Mouse (Mus musculus): ENCODE results near the gene Ggact. TPM values are rescaled to one million over a fixed set of nuclear protein-coding genes. Genes with fewer than 3 reads are reported as not detected.

Gene Ggact
- total RNA-seq, 2 experiments from 2014 or later, result 28.8 to 32.1 TPM

- no peak for DNase-seq (ENCODE audit: low spot score in 2 of 2)
- intact Hi-C loops (cut with DNase I), result no loop called here
These were observed 11.8 kb downstream of the Ggact start for GRCm38 (mm10) chr14:122901715-122902114.

DNA sequence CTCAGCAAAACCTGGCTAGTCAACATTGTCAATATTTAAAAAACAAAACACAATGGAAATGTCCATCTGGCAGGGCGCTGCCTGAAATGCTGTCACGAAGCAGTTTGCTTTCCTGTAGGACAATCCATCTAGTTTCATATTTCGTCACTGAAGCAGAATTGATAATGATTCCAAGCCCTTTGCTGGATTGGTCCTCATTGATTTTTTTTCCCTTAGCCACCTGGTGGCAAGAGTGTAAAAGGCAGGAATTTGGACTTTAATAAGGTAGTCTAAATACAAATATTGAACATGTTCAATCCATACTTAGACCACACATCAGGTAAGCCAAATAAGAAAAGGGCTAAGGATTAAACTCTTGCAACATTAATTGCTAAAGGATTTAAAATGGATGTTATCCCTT, 12.4 kb downstream of the Ggact start:
- intact Hi-C loops (cut with DNase I), result no loop called here

DNA sequence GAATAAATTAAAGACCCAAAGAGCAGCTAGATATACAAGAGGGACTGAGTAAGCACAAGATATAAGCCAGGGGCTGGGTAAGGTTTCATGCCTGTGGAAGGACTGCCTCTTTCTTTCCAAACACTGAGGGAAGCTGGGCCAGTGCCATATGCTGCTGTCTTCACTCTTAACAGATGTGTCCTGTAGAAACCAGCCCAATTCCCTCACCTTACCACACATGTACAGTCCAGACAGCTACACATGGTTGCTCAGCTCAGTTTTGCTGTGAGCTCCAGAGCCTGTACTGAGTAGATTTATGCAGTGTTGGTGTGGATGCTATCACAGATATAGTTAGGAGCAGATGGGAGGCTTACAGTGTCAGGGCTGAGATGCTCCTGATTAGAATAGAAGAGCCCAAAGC, 12.9 kb downstream of the Ggact start:
- intact Hi-C loops (cut with DNase I), result no loop called here
- DNase-seq (ENCODE audit: low spot score in 2 of 2), result no peak

More for the DNA sequence above, 12.4 kb downstream of the Ggact start:
- no peak for DNase-seq (ENCODE audit: low spot score in 2 of 2)

DNA sequence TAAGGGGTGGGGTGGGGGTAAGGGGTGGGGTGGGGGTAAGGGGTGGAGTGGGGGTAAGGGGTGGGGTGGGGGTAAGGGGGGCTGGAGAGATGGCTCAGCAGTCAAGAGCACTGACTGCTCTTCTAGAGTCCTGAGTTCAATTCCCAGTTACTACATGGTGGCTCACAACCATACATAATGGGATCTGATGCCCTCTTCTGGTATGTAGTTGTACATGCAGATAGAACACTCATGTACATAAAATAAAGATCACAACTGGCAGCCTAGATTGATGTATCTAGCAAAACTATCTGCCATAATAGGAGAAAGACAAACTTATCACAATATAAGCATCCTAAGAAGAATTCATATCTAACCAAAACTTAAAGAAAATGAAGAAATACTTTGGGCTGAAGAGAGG, 15.0 kb downstream of the Ggact start:
- DNase-seq (ENCODE audit: low spot score in 2 of 2), result no peak
- intact Hi-C loops (cut with DNase I), result no loop called here

DNA sequence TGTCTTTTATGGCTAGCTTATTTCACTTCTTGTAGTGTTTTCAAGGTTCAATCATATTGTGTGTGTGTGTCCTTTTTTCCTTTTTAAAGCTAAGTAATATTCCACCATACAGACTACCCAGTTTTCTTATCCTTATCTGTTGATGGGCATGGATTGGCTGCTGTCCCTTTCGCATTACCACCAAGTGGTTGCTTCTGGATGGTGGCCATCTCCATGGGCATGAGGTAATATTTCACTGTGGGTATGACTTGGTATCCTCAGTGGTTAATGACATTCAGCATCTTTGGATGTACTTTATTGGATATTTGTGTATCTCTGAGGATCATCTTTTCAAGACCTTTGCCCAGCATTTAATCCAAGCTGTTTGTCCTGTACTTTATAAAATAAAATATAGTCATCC, 17.5 kb downstream of the Ggact start:
- intact Hi-C loops (cut with DNase I), result no loop called here
- DNase-seq (ENCODE audit: low spot score in 2 of 2), result no peak

DNA sequence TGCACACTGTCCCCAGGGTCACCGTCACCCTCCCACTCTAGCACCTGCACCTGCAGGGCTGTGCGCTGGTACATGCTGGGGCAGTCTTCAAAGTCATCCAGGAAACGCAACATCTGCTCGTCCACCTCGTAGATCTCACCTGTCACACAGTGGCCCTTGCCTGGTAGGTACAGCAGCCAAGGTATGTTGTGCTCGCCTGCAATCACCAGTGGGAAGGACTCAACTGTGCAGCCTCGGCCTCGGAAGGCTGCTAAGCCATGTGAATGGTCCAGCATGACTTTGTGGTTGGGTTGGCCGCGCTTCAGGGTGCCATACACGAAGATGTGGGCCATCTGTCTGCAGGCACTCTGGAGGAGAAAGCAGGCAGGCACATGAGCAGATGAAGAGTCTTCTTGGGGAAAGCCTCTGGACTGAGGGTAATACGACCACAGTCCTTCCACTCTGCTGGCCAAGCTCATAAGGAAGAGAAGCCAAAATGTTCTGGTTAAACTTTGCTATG, 22.0 kb downstream of the Ggact start:
- DNase-seq (ENCODE audit: low spot score in 2 of 2), result no peak
- intact Hi-C loops (cut with DNase I), result no loop called here

DNA sequence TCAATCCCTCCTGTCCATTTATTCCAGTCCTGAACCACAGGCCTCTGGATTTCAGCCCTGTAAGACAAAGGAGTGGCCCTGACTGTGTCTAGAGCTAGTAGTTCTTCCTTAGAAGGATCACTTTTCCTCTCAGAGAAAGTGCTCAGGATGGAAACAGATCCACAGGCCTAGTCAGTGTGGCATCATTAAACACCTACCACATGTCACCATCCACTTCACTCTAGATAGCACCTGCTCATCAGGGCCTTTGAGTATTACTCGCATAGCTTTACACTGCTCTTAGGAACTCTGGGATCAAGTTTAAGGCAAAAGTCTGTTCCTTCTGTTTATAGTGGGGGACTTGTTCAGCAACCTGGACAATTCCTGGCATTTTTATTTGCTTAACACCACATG, 25.1 kb downstream of the Ggact start:
- no peak for DNase-seq (ENCODE audit: low spot score in 2 of 2)

GRCm38 (mm10) chr14:122887702-122888479, 25.7 kb downstream of the Ggact start:
- DNase-seq (ENCODE audit: low spot score in 2 of 2), result no peak
- intact Hi-C loops (cut with DNase I), result no loop called here

More for the DNA sequence above, 25.1 kb downstream of the Ggact start:
- intact Hi-C loops (cut with DNase I), result no loop called here

GRCm38 (mm10) chr14:122887278-122887677, 26.3 kb downstream of the Ggact start:
- DNase-seq (ENCODE audit: low spot score in 2 of 2), result no peak
- intact Hi-C loops (cut with DNase I), result no loop called here

- DNase-seq (ENCODE audit: low spot score in 2 of 2), result peak in 1 of 2 experiments; percentile 53
- intact Hi-C loops (cut with DNase I), result no loop called here
These were observed 27.7 kb downstream of the Ggact start for GRCm38 (mm10) chr14:122885893-122886292.

DNA sequence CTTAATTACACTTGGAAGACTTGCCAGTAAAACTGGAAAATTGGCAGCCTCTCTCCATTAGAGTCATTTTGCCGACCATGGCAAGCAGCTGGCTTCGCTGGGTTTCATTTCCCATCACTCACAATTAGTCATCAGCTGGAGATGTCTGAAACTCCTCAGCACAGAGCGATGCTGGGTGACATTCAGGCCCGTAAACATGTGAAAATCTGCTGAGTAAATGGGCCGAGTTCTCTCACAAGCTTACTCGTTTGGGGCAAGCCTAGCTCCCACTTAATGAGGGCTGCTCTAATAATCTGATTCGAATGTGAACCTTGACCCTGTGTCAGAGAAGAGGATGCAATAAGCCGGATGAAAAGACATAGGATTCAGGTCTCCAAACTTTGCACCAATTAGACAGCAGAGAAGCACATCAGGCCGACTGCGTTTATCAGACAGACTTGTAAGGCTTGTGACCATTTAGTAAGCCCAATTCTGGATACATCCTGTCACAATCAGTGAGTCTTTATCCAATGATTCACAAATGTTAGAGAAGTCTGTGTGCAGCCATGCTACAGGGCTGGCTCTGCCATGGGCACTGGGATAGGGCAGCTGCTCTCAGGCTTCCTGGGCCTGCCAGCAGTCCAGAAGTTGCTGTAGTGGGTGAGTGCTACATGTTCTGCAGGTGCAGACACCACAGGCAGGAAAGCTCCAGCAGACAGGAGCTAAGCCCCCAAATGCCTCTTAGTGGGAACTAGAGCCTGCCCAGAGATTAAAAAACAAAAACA, 29.6 kb downstream of the Ggact start:
- intact Hi-C loops (cut with DNase I), result no loop called here
- no peak for DNase-seq (ENCODE audit: low spot score in 2 of 2)

DNA sequence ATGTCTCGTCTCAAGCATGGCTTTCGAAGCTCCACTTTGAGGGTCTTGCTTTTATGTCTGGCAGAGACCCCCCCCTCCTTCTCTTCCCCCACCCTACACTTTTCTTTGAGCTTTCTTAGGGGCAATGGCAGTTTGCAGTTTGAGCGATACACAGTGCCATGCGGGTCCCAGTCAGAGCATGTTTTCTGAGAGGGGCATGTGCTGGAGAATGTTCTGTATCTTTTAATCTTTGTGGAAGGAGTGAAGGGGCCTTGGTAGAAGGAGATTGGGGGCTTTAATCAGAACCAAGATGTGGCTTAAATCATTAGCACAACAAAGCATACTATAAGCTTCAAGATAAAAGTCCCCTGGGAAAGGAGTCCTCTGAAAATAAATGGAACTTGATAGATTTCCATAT, 30.1 kb downstream of the Ggact start:
- intact Hi-C loops (cut with DNase I), result no loop called here
- DNase-seq (ENCODE audit: low spot score in 2 of 2), result no peak

- DNase-seq (ENCODE audit: low spot score in 2 of 2), result no peak
- intact Hi-C loops (cut with DNase I), result no loop called here
These were observed 30.7 kb downstream of the Ggact start for GRCm38 (mm10) chr14:122882795-122883409.

GRCm38 (mm10) chr14:122882201-122882639, 31.3 kb downstream of the Ggact start:
- intact Hi-C loops (cut with DNase I), result no loop called here
- DNase-seq (ENCODE audit: low spot score in 2 of 2), result no peak

DNA sequence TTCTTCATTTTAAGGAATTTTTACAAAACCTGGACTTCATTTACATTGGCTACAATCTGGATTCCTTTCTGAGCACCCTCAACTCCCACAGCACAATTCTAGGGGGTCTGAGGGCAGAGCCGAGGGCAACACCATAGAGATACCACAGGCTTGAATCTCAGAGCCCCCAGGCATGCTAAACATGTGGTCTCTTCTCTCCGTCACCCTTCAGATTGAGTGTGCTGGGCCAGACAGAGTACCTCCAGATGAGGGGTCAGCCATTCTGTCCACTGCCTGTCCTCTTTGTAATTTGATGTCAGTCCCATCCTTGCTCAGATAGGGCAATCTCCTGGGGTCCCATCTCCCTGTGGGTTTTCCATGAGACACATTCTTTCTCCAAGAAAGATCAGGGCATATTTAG, 31.9 kb downstream of the Ggact start:
- DNase-seq (ENCODE audit: low spot score in 2 of 2), result no peak
- intact Hi-C loops (cut with DNase I), result no loop called here

DNA sequence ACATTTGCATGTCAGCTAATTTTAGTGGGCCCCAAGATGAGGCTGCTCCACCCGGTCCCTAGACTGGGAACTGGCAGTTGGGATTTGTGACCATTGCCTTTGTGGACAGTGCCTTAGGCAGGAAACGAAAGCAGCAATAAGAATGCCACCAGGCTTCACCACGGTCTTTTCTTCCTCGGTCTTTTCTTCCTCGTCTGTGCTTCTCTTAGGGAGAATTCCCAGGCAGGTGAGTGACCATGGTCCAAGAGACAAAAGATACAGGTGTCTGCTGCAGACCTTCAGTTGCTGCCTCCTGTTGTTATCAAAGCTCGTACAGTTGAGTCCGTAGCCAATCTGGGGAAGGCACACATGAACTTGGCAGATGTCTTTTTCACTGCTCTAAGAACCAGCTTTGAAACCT, 33.3 kb downstream of the Ggact start:
- no peak for DNase-seq (ENCODE audit: low spot score in 2 of 2)
- intact Hi-C loops (cut with DNase I), result no loop called here

DNA sequence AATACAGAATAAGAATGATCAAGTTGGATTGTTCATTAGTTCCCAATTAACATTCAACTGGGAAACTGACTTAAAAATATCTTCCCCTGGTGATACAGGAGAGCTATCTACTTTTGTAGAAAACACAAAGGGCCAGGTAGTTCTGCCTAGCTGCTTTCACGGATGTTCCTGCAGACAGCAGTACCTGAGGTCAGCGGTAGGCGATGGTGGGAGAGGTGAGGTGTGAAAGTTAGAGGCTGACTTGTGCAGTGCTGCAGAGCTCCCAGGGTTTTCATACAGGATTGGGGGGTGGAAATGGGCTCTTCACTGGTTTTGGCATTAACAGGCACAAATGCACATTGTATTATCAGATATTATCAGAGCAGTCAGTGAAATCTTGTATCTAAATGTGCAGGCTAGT, 35.8 kb downstream of the Ggact start:
- DNase-seq (ENCODE audit: low spot score in 2 of 2), result no peak
- intact Hi-C loops (cut with DNase I), result loop anchor here (5.0 kb wide), 1 partner anchor 385 kb away; the partner anchor contains the start of gene Gm10837

GRCm38 (mm10) chr14:122876723-122877122, 36.8 kb downstream of the Ggact start:
- intact Hi-C loops (cut with DNase I), result loop anchor here (1.0 to 5.0 kb wide), 2 partner anchors 367 to 384 kb away; partner anchors contain the start of gene Gm10837
- no peak for DNase-seq (ENCODE audit: low spot score in 2 of 2)

DNA sequence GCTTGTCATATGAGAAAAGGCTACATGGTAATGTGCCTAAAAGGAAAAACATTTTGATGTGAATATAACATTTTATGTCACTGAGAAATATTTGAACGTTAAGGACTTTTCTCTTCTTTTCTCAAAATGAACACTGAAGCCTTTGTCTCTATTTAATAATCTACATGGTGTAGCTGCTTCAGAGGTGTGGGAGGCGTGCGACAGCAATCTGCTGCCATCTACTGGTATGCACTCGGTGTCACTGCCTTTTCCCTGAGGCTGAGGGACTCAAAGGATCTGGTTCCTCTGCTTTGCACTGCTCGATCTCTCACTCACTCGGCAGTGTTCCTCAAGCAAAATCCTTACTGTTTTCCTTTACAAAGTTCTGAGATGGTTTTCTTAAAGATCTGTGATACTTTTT, 37.4 kb downstream of the Ggact start:
- intact Hi-C loops (cut with DNase I), result loop anchor here (1.0 to 5.0 kb wide), 2 partner anchors 367 to 384 kb away; partner anchors contain the start of gene Gm10837
- DNase-seq (ENCODE audit: low spot score in 2 of 2), result peak; percentile 74

DNA sequence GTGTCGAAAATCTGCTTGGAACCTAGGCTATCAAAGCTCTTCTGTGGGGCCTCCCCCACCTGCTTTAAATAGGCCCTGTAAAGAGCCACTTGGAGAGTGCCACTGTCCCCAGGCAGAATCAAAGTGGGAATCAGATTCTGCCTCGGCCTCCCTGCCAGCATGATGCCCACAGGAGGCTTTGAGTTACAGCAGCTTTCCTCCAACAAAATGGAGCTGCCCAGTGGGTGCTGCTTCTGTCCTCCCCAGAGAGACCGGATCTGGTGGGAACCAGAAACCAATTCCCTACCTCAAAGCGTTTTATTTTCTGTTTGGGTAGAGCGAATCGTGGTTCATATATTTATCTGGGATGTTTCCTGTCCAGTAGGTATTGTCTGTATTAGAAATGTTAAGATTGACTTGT, 37.9 kb downstream of the Ggact start:
- DNase-seq (ENCODE audit: low spot score in 2 of 2), result no peak
- intact Hi-C loops (cut with DNase I), result loop anchor here (1.0 to 5.0 kb wide), 3 partner anchors 366 to 652 kb away; partner anchors contain the start of gene Gm10837

All from left cerebral cortex, postnatal 36 days (tissue).